Mouse (Mus musculus) forebrain, embryonic 16.5 days (tissue): ENCODE measurements around the gene Slc7a14. TPM values are rescaled to one million over a fixed set of nuclear protein-coding genes. Genes with fewer than 3 reads are reported as not detected.

Source experiments
- ATAC-seq: fragments of 200-750 bp; cut with Nextera tagmentation; 2 replicates; pipeline ENCODE4 v1.8.0; 2017; ENCODE audit warnings: mild to moderate bottlenecking, moderate library complexity
- H3K27ac ChIP-seq: fragments of 300-500 bp; sonication (generic); 2 replicates; pipeline ENCODE4 v1.5.1; 2014; ENCODE audit warnings: low read length, control low read depth
- H3K27me3 ChIP-seq: fragments of 300-500 bp; sonication (generic); replicated peaks from 2 replicates; pipeline ENCODE4 v1.6.1; 2014; ENCODE audit warnings: low read length; ENCODE audit not compliant: control insufficient read depth, insufficient read depth
- H3K36me3 ChIP-seq: fragments of 300-500 bp; sonication (generic); 2 replicates; pipeline ENCODE4 v1.6.1; 2014; ENCODE audit not compliant: control insufficient read depth, insufficient read depth
- H3K4me1 ChIP-seq: fragments of 300-500 bp; sonication (generic); replicated peaks from 2 replicates; pipeline ENCODE4 v1.6.1; 2014; ENCODE audit warnings: low read length; ENCODE audit not compliant: control insufficient read depth, insufficient read depth
- H3K4me2 ChIP-seq: fragments of 300-500 bp; sonication (generic); 2 replicates; pipeline ENCODE4 v1.6.1; 2014; ENCODE audit warnings: mild to moderate bottlenecking, low read length, control low read depth
- H3K4me3 ChIP-seq: fragments of 300-500 bp; sonication (generic); replicated peaks from 2 replicates; pipeline ENCODE4 v1.5.1; 2014; ENCODE audit warnings: mild to moderate bottlenecking, low read length, control low read depth
- H3K9ac ChIP-seq: fragments of 300-500 bp; sonication (generic); replicated peaks from 2 replicates; pipeline ENCODE4 v1.6.1; 2014; ENCODE audit warnings: low read depth, low read length, control low read depth
- H3K9me3 ChIP-seq: fragments of 300-500 bp; sonication (generic); 2 replicates; pipeline ENCODE4 v1.6.1; 2016; ENCODE audit warnings: low read length; ENCODE audit not compliant: control insufficient read depth
- WGBS: fragments of 180-500 bp; shearing (Covaris S2); extraction: QIAGEN DNeasy Blood & Tissue Kit; methylation state at CpG from one replicate; pipeline ENCODE4 v1.1.7; 2014; 5-methylcytosine and 5-hydroxymethylcytosine counted together
- polyA plus RNA-seq: library from polyadenylated mRNA; unstranded; fragments of >200 nt; fragmentation: Nextera tagmentation; extraction: Ambion mirVana; gene quantifications from 2 replicates; pipeline ENCODE4 v1.2.1, GENCODE M21; 2015

Gene Slc7a14
- polyA plus RNA-seq, 1 experiment from 2014 or later, result 5.9 TPM

GRCm38 (mm10) chr3:31203947-31204346 lies 106.2 kb downstream of the Slc7a14 start:
- H3K27ac ChIP-seq, result no peak overlapping the region
- no peak overlapping the region for H3K4me2 ChIP-seq
- no peak overlapping the region for H3K9ac ChIP-seq
- WGBS, result 93% methylated on average over 11 of the region's 11 CpGs
- H3K9me3 ChIP-seq, result no peaks in the 10 kb centered on the region; the same call in 1 of the 2 replicates
- no peaks in the 10 kb centered on the region for H3K36me3 ChIP-seq
- H3K27me3 ChIP-seq, result no peaks in the 10 kb centered on the region
- no peaks in the 10 kb centered on the region; the same call in 1 of the 2 replicates for H3K4me1 ChIP-seq
- no peak overlapping the region for H3K4me3 ChIP-seq
- ATAC-seq, result no peak

- WGBS, result 87% methylated on average over 17 of the region's 17 CpGs
- H3K27ac ChIP-seq, result no peak overlapping the region
- H3K4me3 ChIP-seq, result no peak overlapping the region
- no peak overlapping the region for H3K9ac ChIP-seq
- no peak for ATAC-seq
- H3K36me3 ChIP-seq, result no peaks in the 10 kb centered on the region
- no peaks in the 10 kb centered on the region; the same call in 1 of the 2 replicates for H3K9me3 ChIP-seq
- no peaks in the 10 kb centered on the region for H3K4me1 ChIP-seq
- no peaks in the 10 kb centered on the region for H3K27me3 ChIP-seq
- H3K4me2 ChIP-seq, result no peak overlapping the region
Observed at GRCm38 (mm10) chr3:31199162-31199877, 110.9 kb downstream of the Slc7a14 start.

- Histone ChIP-seq H3K4me1 (no peaks in the 10 kb centered on the region), H3K36me3 (no peaks in the 10 kb centered on the region), H3K4me2 (no peak overlapping the region), H3K9me3 (no peaks in the 10 kb centered on the region), H3K4me3 (no peak overlapping the region), H3K27me3 (no peaks in the 10 kb centered on the region), H3K27ac (no peak overlapping the region), H3K9ac (no peak overlapping the region)
- 68% methylated on average over 10 of the region's 10 CpGs for WGBS
- ATAC-seq, result no peak
Observed at GRCm38 (mm10) chr3:31191402-31191801, 118.8 kb downstream of the Slc7a14 start.

- Histone ChIP-seq H3K4me2 (no peak overlapping the region), H3K4me1 (no peaks in the 10 kb centered on the region), H3K36me3 (no peaks in the 10 kb centered on the region), H3K27me3 (no peaks in the 10 kb centered on the region), H3K9me3 (no peaks in the 10 kb centered on the region), H3K9ac (no peak overlapping the region), H3K27ac (no peak overlapping the region), H3K4me3 (no peak overlapping the region)
- no peak for ATAC-seq
- 93% methylated on average over 7 of the region's 7 CpGs for WGBS
Observed at GRCm38 (mm10) chr3:31190342-31190741, 119.8 kb downstream of the Slc7a14 start.

- Histone ChIP-seq H3K27ac (no peak overlapping the region), H3K9me3 (no peaks in the 10 kb centered on the region), H3K4me2 (no peak overlapping the region; the same call in 1 of the 2 replicates), H3K36me3 (no peaks in the 10 kb centered on the region), H3K9ac (no peak overlapping the region), H3K4me3 (no peak overlapping the region), H3K4me1 (peaks cover 11% of the 10 kb centered on the region), H3K27me3 (no peaks in the 10 kb centered on the region)
- peak; percentile 68 for ATAC-seq
- 7% methylated on average over 12 of the region's 12 CpGs for WGBS
Observed at GRCm38 (mm10) chr3:31166365-31166871, 143.8 kb downstream of the Slc7a14 start.

GRCm38 (mm10) chr3:31165803-31166202 lies 144.4 kb downstream of the Slc7a14 start:
- no peak overlapping the region for H3K4me3 ChIP-seq
- WGBS, result 44% methylated on average over 3 of the region's 3 CpGs
- H3K4me1 ChIP-seq, result peaks cover 11% of the 10 kb centered on the region
- no peaks in the 10 kb centered on the region for H3K36me3 ChIP-seq
- H3K27ac ChIP-seq, result no peak overlapping the region
- no peaks in the 10 kb centered on the region for H3K27me3 ChIP-seq
- H3K9ac ChIP-seq, result no peak overlapping the region
- no peaks in the 10 kb centered on the region for H3K9me3 ChIP-seq
- H3K4me2 ChIP-seq, result no peak overlapping the region
- ATAC-seq, result peak; percentile 12; the same call in 1 of the 2 replicates

GRCm38 (mm10) chr3:31162860-31163259 lies 147.3 kb downstream of the Slc7a14 start:
- WGBS, result 94% methylated on average over 14 of the region's 14 CpGs

GRCm38 (mm10) chr3:31161336-31161735 lies 148.8 kb downstream of the Slc7a14 start:
- no peaks in the 10 kb centered on the region for H3K9me3 ChIP-seq

More at GRCm38 (mm10) chr3:31162860-31163259, 147.3 kb downstream of the Slc7a14 start:
- Histone ChIP-seq H3K27ac (no peak overlapping the region), H3K4me1 (peaks cover 11% of the 10 kb centered on the region), H3K9me3 (no peaks in the 10 kb centered on the region), H3K36me3 (no peaks in the 10 kb centered on the region), H3K9ac (no peak overlapping the region), H3K4me2 (no peak overlapping the region), H3K27me3 (no peaks in the 10 kb centered on the region), H3K4me3 (no peak overlapping the region)
- no peak for ATAC-seq

GRCm38 (mm10) chr3:31160046-31160445 lies 150.1 kb downstream of the Slc7a14 start:
- Histone ChIP-seq H3K27ac (no peak overlapping the region), H3K9ac (no peak overlapping the region), H3K4me2 (no peak overlapping the region), H3K9me3 (no peaks in the 10 kb centered on the region), H3K4me1 (no peaks in the 10 kb centered on the region), H3K36me3 (no peaks in the 10 kb centered on the region), H3K4me3 (no peak overlapping the region), H3K27me3 (no peaks in the 10 kb centered on the region)
- no peak for ATAC-seq
- WGBS, result 70% methylated on average over 10 of the region's 10 CpGs

More at GRCm38 (mm10) chr3:31161336-31161735, 148.8 kb downstream of the Slc7a14 start:
- Histone ChIP-seq H3K36me3 (no peaks in the 10 kb centered on the region), H3K4me1 (peaks cover 5% of the 10 kb centered on the region; the same call in 1 of the 2 replicates), H3K4me2 (no peak overlapping the region), H3K27ac (no peak overlapping the region), H3K4me3 (no peak overlapping the region), H3K27me3 (no peaks in the 10 kb centered on the region), H3K9ac (no peak overlapping the region)
- WGBS, result 26% methylated on average over 6 of the region's 6 CpGs
- no peak for ATAC-seq
